Comparison of ENCODE assay signal across 18 mouse cellular contexts in the genomic region with DNA sequence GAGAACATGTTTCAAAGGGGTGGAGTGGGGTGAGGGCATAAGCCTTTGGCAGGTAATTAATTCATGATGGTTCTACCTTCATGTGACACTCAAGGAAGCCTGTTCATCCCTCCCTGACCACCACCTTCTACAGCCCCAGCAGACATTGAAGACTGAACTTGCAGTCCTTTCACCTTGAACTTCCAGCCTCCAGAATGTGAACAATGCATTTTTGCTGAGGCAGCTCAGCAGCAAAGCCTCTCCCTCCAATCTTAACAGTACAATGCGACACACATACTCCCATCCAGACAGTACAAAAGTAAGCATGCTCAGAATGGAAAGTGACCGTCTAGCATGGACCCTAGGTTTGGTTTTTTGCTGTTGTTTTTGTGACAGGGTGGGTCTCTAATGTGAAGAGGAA. TPM values are rescaled to one million over a fixed set of nuclear protein-coding genes. Genes with fewer than 3 reads are reported as not detected.
"Had no signal": no experiment of that assay in that cellular context is flagged by ENCODE, and none has a peak within 500 bp of the region (broad histone marks: within the 10 kb centered on the region; RNA-seq: fewer than 3 reads in every experiment).

No protein-coding gene starts in this region.

- H3K27ac ChIP-seq: lung, embryonic 15.5 days; macrophage; midbrain, embryonic 10.5 days; midbrain, embryonic 12.5 days; neural tube, embryonic 13.5 days; neural tube, embryonic 15.5 days; stomach, embryonic 15.5 days; stomach, postnatal 0 days had no signal

- H3K4me3 ChIP-seq: lung, embryonic 15.5 days; midbrain, embryonic 10.5 days; midbrain, embryonic 12.5 days; myocyte; neural tube, embryonic 13.5 days; neural tube, embryonic 15.5 days; stomach, embryonic 15.5 days had no signal

- DNase-seq: liver, postnatal 0 days; lung, adult 2 months; lung, postnatal 14 days; lung, postnatal 36 days; midbrain, embryonic 14.5 days; right cerebral cortex, postnatal 14 days; thymus, adult 2 months; thymus, postnatal 25 days; thymus, postnatal 4 days had no signal

- H3K27me3 ChIP-seq: lung, embryonic 15.5 days; midbrain, embryonic 12.5 days; neural tube, embryonic 13.5 days; neural tube, embryonic 15.5 days; stomach, embryonic 15.5 days had no signal

- H3K9ac ChIP-seq: liver, postnatal 0 days; lung, embryonic 15.5 days; midbrain, embryonic 12.5 days; neural tube, embryonic 13.5 days; neural tube, embryonic 15.5 days; stomach, embryonic 15.5 days had no signal

- H3K9me3 ChIP-seq: lung, embryonic 15.5 days; midbrain, embryonic 10.5 days; midbrain, embryonic 12.5 days; neural tube, embryonic 13.5 days; neural tube, embryonic 15.5 days; stomach, embryonic 15.5 days had no signal

RNA-seq across cellular contexts. Expression of a gene that starts 19.8 kb away (rescaled TPM):
- polyA plus RNA-seq: myocyte had no signal

RNA-seq across cellular contexts. Expression of a gene that starts 41.3 kb away (rescaled TPM):
- polyA plus RNA-seq: macrophage had no signal
